Mouse (Mus musculus) cerebellum, adult 11 months (tissue): ENCODE measurements at regions not wholly inside any gene's neighbourhood (a gene's known extent, or its start where the extent isn't known, plus 50 kb on each side); places are given as distances from the start of the nearest gene placed in this dataset.
"Not testable (repeated sequence)": the region's sequence is repeated elsewhere in the genome, so short reads cannot be mapped to it uniquely, and the experiment has no call there.

Experiments
- DNase-seq: peaks from one replicate; pipeline ENCODE4 v3.0.0; 2022

DNA sequence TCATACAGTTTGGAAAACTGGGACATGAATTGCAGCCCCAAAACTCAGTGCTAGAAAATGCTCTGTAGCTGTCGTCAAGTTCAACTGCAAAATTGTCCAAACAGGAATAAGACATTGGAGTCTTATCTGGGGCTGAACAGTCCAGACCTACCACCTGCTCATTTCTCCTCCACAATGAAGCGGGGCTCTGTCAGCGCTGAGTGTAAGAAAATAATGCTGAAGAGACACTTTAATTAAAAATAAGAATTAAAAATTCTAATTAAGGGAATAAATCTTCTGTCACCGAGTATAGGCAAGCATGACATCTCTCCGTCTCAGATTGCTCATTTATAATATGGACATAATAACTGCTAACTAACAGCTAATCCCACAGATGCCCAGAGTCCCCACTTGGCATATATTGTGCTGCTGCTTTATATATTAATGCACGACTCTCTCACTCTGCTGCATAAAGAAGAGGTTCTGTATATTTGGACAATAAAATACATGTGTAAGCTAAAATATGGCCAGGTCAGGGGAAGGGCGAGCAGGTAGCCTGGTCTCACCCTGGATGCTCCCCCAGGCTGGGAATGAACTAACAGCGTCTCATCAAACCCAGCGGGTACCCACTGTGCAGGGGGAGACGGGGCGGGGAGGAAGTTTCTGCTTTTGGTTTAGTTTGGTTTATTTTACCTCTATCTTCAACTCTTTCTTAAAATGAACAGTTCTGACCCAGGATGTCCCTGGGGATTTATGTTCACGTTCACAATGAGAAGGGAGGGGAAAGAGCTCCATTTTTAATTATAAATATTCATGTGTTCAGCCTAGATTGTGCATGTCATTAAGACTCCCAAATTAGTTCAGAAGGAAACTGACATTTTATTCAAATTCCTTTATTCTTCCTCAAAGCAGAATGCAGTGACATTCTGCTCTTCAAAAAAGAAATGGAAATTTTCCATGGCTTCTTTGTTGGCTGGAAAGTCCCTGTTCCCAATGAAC, 544.9 kb downstream of the Pdcd6ip start:
- DNase-seq: no peak

DNA sequence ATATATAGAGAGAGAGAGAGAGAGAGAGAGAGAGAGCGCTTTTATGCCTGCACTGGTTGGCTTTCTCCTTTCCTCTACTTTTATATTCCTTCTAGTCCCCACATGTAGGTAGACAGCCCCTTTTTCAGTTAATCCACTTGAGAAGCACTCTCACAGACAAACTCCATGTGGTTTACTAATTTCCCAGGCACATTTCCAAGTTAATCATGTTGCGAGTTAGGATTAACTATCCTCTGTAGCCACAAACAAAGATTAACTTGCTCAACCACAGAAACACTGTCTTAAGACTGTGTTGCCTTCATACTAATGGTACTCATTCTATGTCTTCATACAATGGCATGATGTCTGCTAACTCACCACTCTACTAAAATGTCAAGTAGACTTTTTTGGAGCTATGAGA, 548.0 kb downstream of the Pdcd6ip start:
- no peak for DNase-seq

- no peak for DNase-seq
These were observed 550.0 kb downstream of the Pdcd6ip start for GRCm38 (mm10) chr9:113158080-113158479.

- no peak for DNase-seq
These were observed 550.5 kb downstream of the Pdcd6ip start for GRCm38 (mm10) chr9:113157474-113158076.

DNA sequence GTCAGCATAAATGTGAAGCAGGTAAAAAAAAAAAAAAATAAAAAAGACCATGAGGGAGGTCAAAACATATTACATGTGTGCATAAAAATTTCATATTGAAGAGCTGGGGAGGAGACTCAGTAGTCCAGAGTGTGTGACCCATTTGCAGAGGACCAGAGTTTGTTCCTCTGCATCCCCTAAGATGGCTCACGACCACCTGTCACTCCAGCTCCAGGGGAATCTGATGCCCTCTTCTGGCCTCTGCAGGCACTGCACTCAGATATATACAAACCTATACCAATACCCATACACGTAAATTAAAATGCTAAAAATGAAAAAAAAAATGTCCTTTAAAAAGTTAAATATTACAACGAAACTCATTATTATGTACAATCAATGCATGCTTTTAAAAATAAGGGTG, 551.4 kb downstream of the Pdcd6ip start:
- DNase-seq: no peak

- no peak for DNase-seq
These were observed 559.0 kb downstream of the Pdcd6ip start for GRCm38 (mm10) chr9:113149084-113149483.

DNA sequence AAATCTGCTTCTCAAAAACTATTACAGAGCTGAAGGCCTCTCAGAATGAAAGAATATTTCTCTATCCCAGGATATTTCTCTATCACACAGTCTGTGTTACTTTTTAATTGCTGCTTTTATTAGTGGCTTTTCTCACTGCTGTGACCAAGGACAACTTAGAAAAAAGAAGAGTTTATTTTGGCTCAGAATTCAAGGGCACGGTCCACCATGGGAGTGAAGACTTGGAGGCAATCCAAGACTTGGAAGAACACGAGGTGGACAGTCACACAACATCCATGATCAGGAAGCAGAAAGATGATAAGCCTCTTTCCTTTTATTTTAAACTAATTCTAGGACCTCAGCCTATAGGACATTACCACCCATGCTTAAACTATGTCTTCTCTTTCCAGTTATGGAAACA, 561.5 kb downstream of the Pdcd6ip start:
- no peak for DNase-seq

GRCm38 (mm10) chr9:113145036-113145435, 563.0 kb downstream of the Pdcd6ip start:
- no peak for DNase-seq

GRCm38 (mm10) chr9:113134611-113135010, 573.4 kb downstream of the Pdcd6ip start:
- no peak for DNase-seq

GRCm38 (mm10) chr9:113123004-113123692, 584.9 kb downstream of the Pdcd6ip start:
- DNase-seq: no peak

- DNase-seq: no peak
These were observed 585.8 kb downstream of the Pdcd6ip start for GRCm38 (mm10) chr9:113122253-113122749.

DNA sequence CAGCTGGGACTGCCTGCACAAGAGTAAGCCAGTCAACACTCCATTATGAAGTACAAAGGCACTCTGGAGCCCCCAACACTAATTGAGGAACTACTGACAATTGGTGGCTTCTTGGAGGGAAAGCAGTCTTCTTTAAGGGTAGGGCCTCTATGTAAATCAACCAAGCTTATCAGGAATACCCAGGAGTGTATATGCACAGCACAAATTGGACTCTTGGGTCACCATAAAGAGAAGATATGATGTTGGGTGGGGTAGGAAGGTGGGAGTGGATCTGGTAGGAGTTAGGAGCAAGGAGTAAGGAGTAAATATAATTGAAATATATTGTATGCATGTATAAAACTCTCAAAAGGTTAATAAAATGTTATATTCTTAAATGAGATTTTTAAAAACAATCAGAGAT, 587.7 kb downstream of the Pdcd6ip start:
- DNase-seq: no peak

- no peak for DNase-seq
These were observed 588.3 kb downstream of the Pdcd6ip start for GRCm38 (mm10) chr9:113119721-113120120.

- DNase-seq: no peak
These were observed 592.5 kb downstream of the Pdcd6ip start for GRCm38 (mm10) chr9:113115576-113115975.

DNA sequence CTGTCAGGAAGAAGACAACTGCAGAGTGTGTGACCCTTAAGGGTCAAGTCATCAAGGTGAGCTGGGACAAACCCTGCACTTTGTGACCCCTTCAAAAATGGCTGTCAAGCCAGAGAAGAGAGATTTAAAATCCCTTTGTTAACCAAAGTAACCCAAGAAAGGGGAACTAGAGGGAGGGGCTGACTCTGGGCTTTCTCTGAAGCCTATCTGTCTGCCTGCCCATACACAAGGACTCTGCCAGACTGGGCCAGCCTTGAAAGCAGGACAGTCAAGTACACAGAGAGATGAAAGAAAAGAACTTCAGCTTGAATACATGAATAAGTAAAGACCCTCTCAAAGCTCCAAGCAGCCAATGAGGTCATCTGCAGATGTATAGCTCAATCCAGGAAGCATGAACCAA, 595.3 kb downstream of the Pdcd6ip start:
- DNase-seq: no peak

DNA sequence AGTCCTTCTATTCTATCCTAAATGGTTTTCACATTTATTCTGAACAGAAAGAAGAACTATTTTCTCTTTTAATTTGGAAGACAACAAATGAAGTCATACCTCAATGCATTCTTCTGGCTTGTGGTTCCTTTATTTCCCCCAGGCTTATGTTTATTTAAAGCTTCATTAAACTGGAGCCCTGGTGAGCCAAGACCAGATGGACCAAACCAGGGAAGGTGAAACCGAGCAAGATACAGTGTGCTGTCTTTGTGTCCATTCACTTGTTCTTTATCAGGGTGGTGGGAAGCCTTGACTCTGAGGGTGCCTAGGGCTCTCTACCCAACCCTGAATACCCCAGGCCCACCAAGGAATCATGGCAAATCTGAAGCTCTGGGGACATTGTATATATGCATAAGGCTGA, 606.3 kb downstream of the Pdcd6ip start:
- DNase-seq: peak; percentile 16

GRCm38 (mm10) chr9:113100641-113101040, 607.4 kb downstream of the Pdcd6ip start:
- no peak for DNase-seq

DNA sequence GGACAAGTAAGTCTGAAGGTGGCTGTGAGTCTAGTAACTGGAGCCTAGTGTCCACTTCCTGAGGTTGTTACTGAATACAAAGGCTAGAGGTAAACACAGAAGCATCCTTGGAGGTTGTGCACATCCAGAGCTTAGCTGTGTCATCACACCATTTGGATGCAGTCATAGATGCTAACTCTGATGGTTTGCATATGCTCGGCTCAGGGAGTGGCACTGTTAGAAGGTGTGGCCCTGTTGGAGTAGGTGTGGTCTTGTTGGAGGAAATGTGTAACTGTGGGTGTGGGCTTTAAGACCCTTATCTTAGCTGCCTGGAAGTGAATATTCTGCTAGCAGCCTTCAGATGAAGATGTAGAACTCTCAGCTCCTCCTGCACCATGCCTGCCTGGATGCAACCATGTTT, 612.6 kb downstream of the Pdcd6ip start:
- DNase-seq: not testable (repeated sequence)

- DNase-seq: no peak
These were observed 614.1 kb downstream of the Pdcd6ip start for GRCm38 (mm10) chr9:113093863-113094390.

DNA sequence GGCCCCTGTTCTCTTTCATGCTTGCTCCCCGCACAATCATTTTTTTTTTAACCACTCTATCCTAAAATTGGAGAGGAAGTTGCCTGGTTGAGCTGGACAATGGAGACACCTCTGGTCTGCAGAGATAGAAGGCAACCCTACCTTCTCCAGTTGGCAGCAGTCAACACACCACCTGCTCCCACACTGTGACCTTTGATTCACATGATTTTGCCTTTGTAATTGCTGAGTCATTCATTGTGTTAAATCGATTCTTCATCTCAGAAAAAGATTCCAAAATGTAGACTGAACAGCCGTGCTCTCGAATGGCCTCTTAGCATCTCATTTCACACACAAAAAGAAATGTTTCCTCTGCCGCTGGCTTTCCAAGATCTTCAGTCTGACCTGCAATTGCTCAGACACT, 616.2 kb downstream of the Pdcd6ip start:
- no peak for DNase-seq

- no peak for DNase-seq
These were observed 620.3 kb downstream of the Pdcd6ip start for GRCm38 (mm10) chr9:113087786-113088185.

GRCm38 (mm10) chr9:113085281-113085810, 622.7 kb downstream of the Pdcd6ip start:
- DNase-seq: no peak

DNA sequence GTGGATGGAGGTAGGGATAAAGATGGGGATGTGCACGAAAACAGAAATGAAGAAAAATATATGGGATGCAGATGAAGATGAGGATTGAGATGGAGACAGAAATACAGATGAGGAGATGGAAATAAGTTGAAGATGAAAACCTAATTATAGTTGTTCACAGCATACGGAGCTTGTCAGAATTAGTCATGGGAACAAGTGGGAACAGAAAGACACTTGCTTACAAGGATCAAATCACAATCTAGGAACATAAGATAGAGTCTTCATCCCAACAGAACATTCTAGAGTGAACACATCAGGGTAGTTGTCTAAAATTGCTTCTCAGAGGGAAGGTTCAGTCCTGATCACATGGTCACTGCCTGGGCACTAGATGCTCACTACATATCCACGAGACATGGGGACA, 633.2 kb downstream of the Pdcd6ip start:
- no peak for DNase-seq
